Mouse (Mus musculus): ENCODE data around the gene Npw. TPM values are rescaled to one million over a fixed set of nuclear protein-coding genes. Genes with fewer than 3 reads are reported as not detected.

Npw gene
- polyA plus RNA-seq, 1 experiment, result 0.71 TPM

DNA sequence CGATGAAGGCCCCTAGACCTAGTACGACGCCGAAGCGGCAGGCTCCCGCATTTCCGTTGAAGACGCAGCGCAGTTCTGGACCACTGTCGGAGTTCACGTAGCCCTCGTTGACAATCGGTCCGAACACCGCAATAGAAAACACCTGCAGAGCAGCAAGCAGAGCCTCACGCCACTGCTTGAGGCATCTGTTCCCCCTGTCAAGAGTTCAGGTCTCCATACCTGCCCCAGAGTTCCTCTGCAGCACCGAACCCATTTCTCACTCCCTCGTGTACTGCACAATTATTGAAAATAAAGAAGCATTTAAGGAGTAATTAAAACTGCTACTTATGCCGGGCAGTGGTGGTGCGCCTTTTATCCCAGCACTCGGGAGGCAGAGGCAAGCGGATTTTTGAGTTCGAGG lies 29.3 kb upstream of the Npw start:
- no peaks in the 10 kb centered on the region for H3K36me3 ChIP-seq (ENCODE audit: control insufficient read depth, insufficient read depth, low read length)
- peaks cover 16% of the 10 kb centered on the region for H3K27me3 ChIP-seq (ENCODE audit: control insufficient read depth, insufficient read depth, low read length)
- no peak for DNase-seq (ENCODE audit: low read depth in 1 of 2, low spot score in 2 of 2)
- WGBS, result 21% methylated on average over 23 of the region's 23 CpGs
- peak overlapping the region; percentile 65 for H3K4me3 ChIP-seq (ENCODE audit: extremely low read depth, insufficient read depth, insufficient read length)
- H3K4me1 ChIP-seq (ENCODE audit: control insufficient read depth, insufficient read depth, insufficient read length), result peaks cover 17% of the 10 kb centered on the region
- no peak overlapping the region for H3K27ac ChIP-seq (ENCODE audit: insufficient read depth, low read length)
- no peak for TF ChIP-seq POLR2A (IDR thresholded peaks at IDR 0.05; ENCODE audit: low read depth, low read length)
- no peak for TF ChIP-seq CTCF (IDR thresholded peaks at IDR 0.05; ENCODE audit: extremely low read depth, insufficient read depth, insufficient read length, insufficient replicate concordance)

DNA sequence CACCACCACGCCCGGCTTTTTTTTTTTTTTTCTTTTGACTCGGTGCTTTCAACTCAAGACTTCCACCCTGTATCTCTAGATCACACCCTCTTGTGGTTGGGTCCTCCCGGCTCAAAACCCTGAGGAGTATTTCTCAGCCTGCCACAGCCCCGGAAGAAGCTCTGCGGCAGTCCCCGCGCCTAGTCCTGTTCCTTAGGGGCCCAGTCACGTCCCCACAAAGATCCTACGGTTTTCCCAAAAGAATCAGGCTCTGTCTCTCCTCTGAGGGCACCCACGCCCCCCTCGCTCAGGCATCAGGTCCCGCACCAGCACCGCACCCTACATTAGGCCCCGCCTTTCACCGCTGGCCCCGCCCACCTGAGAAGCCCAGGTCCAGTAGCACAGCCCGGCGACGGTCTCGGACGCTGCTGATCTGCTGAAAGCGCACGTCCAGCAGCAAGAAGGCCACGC lies 28.9 kb upstream of the Npw start:
- Histone ChIP-seq H3K36me3 (ENCODE audit: control insufficient read depth, insufficient read depth, low read length) (no peaks in the 10 kb centered on the region), H3K4me1 (ENCODE audit: control insufficient read depth, insufficient read depth, insufficient read length) (peaks cover 17% of the 10 kb centered on the region), H3K27me3 (ENCODE audit: control insufficient read depth, insufficient read depth, low read length) (peaks cover 16% of the 10 kb centered on the region), H3K4me3 (ENCODE audit: extremely low read depth, insufficient read depth, insufficient read length) (peak overlapping the region; percentile 65), H3K27ac (ENCODE audit: insufficient read depth, low read length) (no peak overlapping the region)
- under 1% methylated on average over 25 of the region's 25 CpGs for WGBS
- TF ChIP-seq POLR2A (IDR thresholded peaks at IDR 0.05; ENCODE audit: low read depth, low read length), result no peak
- TF ChIP-seq CTCF (IDR thresholded peaks at IDR 0.05; ENCODE audit: extremely low read depth, insufficient read depth, insufficient read length, insufficient replicate concordance), result no peak
- DNase-seq (ENCODE audit: low read depth in 1 of 2, low spot score in 2 of 2), result peak in 1 of 2 experiments; percentile 42

DNA sequence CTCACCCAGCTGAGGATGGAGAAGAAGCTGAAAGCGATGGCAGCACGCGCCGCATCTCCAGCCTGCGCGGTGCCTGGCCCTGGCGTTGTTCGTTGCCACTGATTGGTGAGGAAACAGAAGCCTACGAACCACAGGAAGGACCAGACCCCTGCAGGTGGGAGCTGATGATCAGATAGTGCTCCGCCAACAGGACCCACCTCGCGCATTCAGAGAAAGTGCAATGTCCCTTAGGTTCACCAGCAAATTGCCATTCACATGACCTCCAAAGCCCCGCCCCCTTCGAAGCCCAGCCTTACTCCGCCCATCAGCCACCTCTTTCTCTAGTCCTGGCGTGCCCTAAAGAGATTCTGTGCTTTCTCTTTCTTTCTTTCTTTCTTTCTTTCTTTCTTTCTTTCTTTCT lies 28.3 kb upstream of the Npw start:
- no peak overlapping the region for H3K27ac ChIP-seq (ENCODE audit: insufficient read depth, low read length)
- TF ChIP-seq CTCF (IDR thresholded peaks at IDR 0.05; ENCODE audit: extremely low read depth, insufficient read depth, insufficient read length, insufficient replicate concordance) (no peak), POLR2A (IDR thresholded peaks at IDR 0.05; ENCODE audit: low read depth, low read length) (no peak)
- H3K4me1 ChIP-seq (ENCODE audit: control insufficient read depth, insufficient read depth, insufficient read length), result peaks cover 17% of the 10 kb centered on the region
- peaks cover 16% of the 10 kb centered on the region for H3K27me3 ChIP-seq (ENCODE audit: control insufficient read depth, insufficient read depth, low read length)
- H3K4me3 ChIP-seq (ENCODE audit: extremely low read depth, insufficient read depth, insufficient read length), result 0 out of 2 replicates have a peak overlapping the region, but pooled peaks have one; percentile 14
- WGBS, result 49% methylated on average over 16 of the region's 16 CpGs
- DNase-seq (ENCODE audit: low read depth in 1 of 2, low spot score in 2 of 2), result peak in 1 of 2 experiments; percentile 50
- peaks cover under 1% of the 10 kb centered on the region; the same call in 1 of the 2 replicates for H3K36me3 ChIP-seq (ENCODE audit: control insufficient read depth, insufficient read depth, low read length)

DNA sequence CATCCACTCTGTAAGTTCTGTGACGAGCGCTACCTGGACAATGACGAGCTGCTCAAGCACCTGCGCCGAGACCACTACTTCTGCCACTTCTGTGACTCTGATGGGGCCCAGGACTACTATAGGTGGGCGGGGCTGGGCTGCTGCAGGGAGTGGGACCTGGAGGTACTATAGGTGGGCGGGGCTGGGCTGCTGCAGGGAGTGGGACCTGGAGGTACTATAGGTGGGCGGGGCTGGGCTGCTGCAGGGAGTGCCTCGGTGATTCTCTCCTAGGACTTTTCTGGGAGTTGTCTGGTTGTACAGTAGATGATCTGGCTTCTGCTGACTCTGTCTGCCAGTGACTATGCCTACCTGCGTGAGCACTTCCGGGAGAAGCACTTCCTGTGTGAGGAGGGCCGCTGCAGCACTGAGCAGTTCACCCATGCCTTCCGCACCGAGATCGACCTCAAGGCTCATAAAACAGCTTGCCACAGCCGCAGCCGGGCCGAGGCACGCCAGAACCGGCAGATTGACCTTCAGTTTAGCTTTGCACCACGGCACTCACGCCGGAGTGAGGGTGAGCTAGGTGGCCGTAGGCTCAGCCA lies 19.3 kb upstream of the Npw start:
- peaks cover 37% of the 10 kb centered on the region for H3K36me3 ChIP-seq (ENCODE audit: control insufficient read depth, insufficient read depth, low read length)
- H3K27me3 ChIP-seq (ENCODE audit: control insufficient read depth, insufficient read depth, low read length), result no peaks in the 10 kb centered on the region
- H3K4me3 ChIP-seq (ENCODE audit: extremely low read depth, insufficient read depth, insufficient read length), result no peak overlapping the region
- no peak for DNase-seq (ENCODE audit: low read depth in 1 of 2, low spot score in 2 of 2)
- WGBS, result 94% methylated on average over 24 of the region's 24 CpGs
- no peaks in the 10 kb centered on the region for H3K4me1 ChIP-seq (ENCODE audit: control insufficient read depth, insufficient read depth, insufficient read length)
- no peak overlapping the region for H3K27ac ChIP-seq (ENCODE audit: insufficient read depth, low read length)
- no peak for TF ChIP-seq CTCF (IDR thresholded peaks at IDR 0.05; ENCODE audit: extremely low read depth, insufficient read depth, insufficient read length, insufficient replicate concordance)
- no peak for TF ChIP-seq POLR2A (IDR thresholded peaks at IDR 0.05; ENCODE audit: low read depth, low read length)

DNA sequence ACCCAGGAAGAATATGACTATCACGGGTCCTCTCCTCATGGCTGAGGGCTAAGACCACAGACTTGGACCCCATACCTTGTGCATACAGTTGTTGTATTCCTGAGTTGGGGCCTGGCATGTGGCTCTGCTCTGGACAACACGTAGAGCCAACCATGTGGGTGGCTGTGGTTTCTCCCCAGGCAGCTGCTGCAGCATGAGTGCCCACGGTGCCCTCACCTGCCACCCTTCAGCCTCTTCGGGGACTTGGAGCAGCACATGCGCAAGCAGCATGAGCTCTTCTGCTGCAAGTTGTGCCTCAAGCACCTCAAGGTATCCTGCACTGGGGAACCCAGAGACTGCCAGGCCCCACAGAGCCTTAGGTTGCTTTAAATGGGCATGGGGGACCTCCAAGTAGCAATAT lies 18.6 kb upstream of the Npw start:
- Histone ChIP-seq H3K36me3 (ENCODE audit: control insufficient read depth, insufficient read depth, low read length) (peaks cover 37% of the 10 kb centered on the region), H3K27ac (ENCODE audit: insufficient read depth, low read length) (no peak overlapping the region), H3K27me3 (ENCODE audit: control insufficient read depth, insufficient read depth, low read length) (no peaks in the 10 kb centered on the region), H3K4me3 (ENCODE audit: extremely low read depth, insufficient read depth, insufficient read length) (no peak overlapping the region), H3K4me1 (ENCODE audit: control insufficient read depth, insufficient read depth, insufficient read length) (peaks cover 3% of the 10 kb centered on the region; the same call in 1 of the 2 replicates)
- no peak for TF ChIP-seq POLR2A (IDR thresholded peaks at IDR 0.05; ENCODE audit: low read depth, low read length)
- TF ChIP-seq CTCF (IDR thresholded peaks at IDR 0.05; ENCODE audit: extremely low read depth, insufficient read depth, insufficient read length, insufficient replicate concordance), result no peak
- no peak for DNase-seq (ENCODE audit: low read depth in 1 of 2, low spot score in 2 of 2)
- 82% methylated on average over 5 of the region's 5 CpGs for WGBS

DNA sequence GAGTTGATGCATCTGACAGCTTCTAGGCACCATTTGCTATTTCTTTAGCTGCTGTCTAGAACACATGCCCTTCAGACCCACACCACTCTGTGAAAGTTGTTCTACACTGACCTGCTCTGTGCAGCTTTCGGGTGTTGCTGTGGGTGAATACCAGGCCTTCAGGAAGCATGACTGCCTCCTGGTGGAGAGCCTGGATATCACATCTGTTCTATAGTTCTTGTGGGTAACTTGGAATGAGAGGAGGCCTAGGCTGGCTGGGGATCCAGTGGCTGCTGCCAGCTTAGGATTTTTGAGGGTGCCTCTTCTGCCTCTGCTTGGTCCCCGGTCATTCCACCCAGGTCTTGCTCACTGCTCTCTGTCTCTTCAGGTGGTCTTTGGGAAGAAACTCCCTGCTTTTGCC lies 17.9 kb upstream of the Npw start:
- TF ChIP-seq CTCF (IDR thresholded peaks at IDR 0.05; ENCODE audit: extremely low read depth, insufficient read depth, insufficient read length, insufficient replicate concordance) (peak; percentile 67; the same call in 1 of the 2 replicates), POLR2A (IDR thresholded peaks at IDR 0.05; ENCODE audit: low read depth, low read length) (no peak)
- H3K27me3 ChIP-seq (ENCODE audit: control insufficient read depth, insufficient read depth, low read length), result no peaks in the 10 kb centered on the region
- H3K4me3 ChIP-seq (ENCODE audit: extremely low read depth, insufficient read depth, insufficient read length), result no peak overlapping the region
- H3K4me1 ChIP-seq (ENCODE audit: control insufficient read depth, insufficient read depth, insufficient read length), result peaks cover 5% of the 10 kb centered on the region; the same call in 1 of the 2 replicates
- H3K27ac ChIP-seq (ENCODE audit: insufficient read depth, low read length), result no peak overlapping the region
- WGBS, result 70% methylated on average over 2 of the region's 2 CpGs
- peak; percentile 56 to 66 for DNase-seq (ENCODE audit: low read depth in 1 of 2, low spot score in 2 of 2)
- peaks cover 33% of the 10 kb centered on the region for H3K36me3 ChIP-seq (ENCODE audit: control insufficient read depth, insufficient read depth, low read length)

DNA sequence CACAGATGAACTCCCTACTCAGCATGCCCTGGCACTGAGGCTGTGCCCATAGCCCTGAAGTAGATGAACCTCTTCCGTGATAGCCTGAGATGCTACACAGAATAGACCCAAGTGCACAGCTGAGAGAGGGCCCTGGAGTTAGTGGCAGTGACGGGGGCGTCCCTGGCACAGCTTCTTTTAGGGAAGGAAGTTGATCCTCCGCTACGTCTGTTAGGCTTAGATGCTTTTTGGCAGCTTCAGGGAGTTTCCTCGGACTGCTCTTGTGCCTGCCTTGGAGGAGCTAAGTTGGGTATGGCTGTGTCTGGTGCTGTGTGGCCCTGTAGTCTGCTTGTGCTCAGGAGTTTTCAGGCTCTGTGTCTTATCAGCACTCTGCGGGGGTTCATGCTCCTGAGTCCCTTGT lies 16.0 kb upstream of the Npw start:
- TF ChIP-seq POLR2A (IDR thresholded peaks at IDR 0.05; ENCODE audit: low read depth, low read length), result no peak
- no peak for TF ChIP-seq CTCF (IDR thresholded peaks at IDR 0.05; ENCODE audit: extremely low read depth, insufficient read depth, insufficient read length, insufficient replicate concordance)
- Histone ChIP-seq H3K4me1 (ENCODE audit: control insufficient read depth, insufficient read depth, insufficient read length) (peaks cover 12% of the 10 kb centered on the region; the same call in 1 of the 2 replicates), H3K4me3 (ENCODE audit: extremely low read depth, insufficient read depth, insufficient read length) (no peak overlapping the region), H3K36me3 (ENCODE audit: control insufficient read depth, insufficient read depth, low read length) (peaks cover 16% of the 10 kb centered on the region), H3K27ac (ENCODE audit: insufficient read depth, low read length) (no peak overlapping the region), H3K27me3 (ENCODE audit: control insufficient read depth, insufficient read depth, low read length) (no peaks in the 10 kb centered on the region)
- DNase-seq (ENCODE audit: low read depth in 1 of 2, low spot score in 2 of 2), result no peak
- WGBS, result 52% methylated on average over 7 of the region's 7 CpGs

Data from spleen, adult 2 months (tissue).